Mouse (Mus musculus): ENCODE measurements around the gene Abhd6. TPM values are rescaled to one million over a fixed set of nuclear protein-coding genes. Genes with fewer than 3 reads are reported as not detected.

The Abhd6 gene
- 31.0 and 31.6 TPM in 2 replicates for polyA plus RNA-seq (2014; fragmentation: Nextera tagmentation; extraction: Ambion mirVana)

DNA sequence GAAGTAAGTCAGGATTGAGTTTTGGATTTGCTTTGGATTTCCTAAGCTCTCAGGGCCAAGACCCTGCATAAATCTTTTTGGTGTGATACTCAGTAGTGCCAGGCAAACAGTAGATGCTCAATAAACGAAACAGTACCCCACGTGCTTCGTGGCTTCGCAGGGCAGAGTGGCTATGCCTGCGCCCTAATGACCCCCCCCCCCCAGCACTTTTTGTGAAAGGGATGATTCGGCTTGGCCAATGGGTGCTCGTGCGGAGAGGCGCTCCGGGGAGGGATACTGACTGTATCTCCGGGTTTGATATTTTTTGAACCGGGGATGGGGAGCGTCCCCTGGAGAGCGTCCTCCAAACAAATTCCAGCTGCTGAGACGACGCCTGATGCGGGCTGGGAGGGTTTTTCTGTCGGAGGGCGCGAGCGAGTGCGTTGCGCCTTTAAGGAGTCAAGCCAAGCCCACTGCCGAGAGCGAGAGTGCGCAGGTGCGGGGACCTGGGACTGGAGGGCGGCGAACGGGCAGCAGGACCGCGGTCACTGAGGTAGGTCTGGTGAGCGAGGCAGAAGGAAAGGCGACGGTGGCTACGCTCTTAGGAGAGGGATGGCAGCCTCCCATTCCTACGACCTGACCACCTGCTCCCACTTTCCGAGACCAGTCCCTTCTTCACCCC is at the start of gene Abhd6:
Abhd6 (plus strand) TSS at position 471 of the 661 bp plus-strand sequence.
- Histone ChIP-seq H3K36me3 (ENCODE audit: control insufficient read depth, insufficient read depth, low read length) (no peaks in the 10 kb centered on the region), H3K4me3 (replicated peaks; ENCODE audit: low read depth, low read length) (peak within 1 kb of the TSS; percentile 53), H3K9me3 (ENCODE audit: control insufficient read depth, low read length) (no peaks in the 10 kb centered on the region), H3K4me2 (ENCODE audit: low read length) (peak within 1 kb of the TSS; percentile 57), H3K4me1 (ENCODE audit: control insufficient read depth, insufficient read depth, low read length) (peaks cover 7% of the 10 kb centered on the region), H3K27ac (replicated peaks; ENCODE audit: low read depth, low read length) (peak within 1 kb of the TSS; percentile 65), H3K27me3 (ENCODE audit: control insufficient read depth, insufficient read depth, low read length) (peaks cover 16% of the 10 kb centered on the region), H3K9ac (replicated peaks; ENCODE audit: low read length) (peak within 1 kb of the TSS; percentile 59)
- WGBS: 2% methylated on average over 38 of the region's 38 CpGs
- DNase-seq (peak; percentile 95), ATAC-seq (ENCODE audit: low FRiP score, low TSS enrichment) (peak; percentile 93)

DNA sequence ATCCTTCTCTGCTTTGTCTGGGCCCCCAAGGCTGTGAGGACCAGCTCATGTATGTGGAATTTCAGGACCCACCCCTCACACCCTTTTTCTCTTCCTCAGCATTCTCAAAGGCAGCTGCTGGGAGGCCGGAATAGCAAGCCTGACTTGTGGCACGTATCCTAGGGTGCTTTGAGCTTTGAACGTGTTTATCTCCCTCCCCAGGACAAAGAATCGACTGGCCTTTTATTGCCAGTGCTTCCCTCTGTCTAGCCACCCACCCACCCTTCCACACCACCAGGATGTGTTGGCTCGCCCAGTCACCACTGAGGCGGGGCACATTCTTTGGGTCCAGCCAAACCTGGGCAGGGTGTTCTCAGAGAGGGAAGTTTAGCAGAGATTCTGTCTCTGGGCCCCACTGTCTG is 48.6 kb upstream of the Abhd6 start:
- 38% methylated on average over 6 of the region's 6 CpGs for WGBS
- no peak overlapping the region for H3K4me2 ChIP-seq (ENCODE audit: low read length)
- 0 out of 2 replicates have a peak, but pooled peaks cover 6% of the 10 kb centered on the region for H3K4me1 ChIP-seq (ENCODE audit: control insufficient read depth, insufficient read depth, low read length)
- ATAC-seq (ENCODE audit: low FRiP score, low TSS enrichment): no peak
- no peak overlapping the region for H3K9ac ChIP-seq (replicated peaks; ENCODE audit: low read length)
- no peak overlapping the region for H3K27ac ChIP-seq (replicated peaks; ENCODE audit: low read depth, low read length)
- no peak overlapping the region for H3K4me3 ChIP-seq (replicated peaks; ENCODE audit: low read depth, low read length)
- H3K9me3 ChIP-seq (ENCODE audit: control insufficient read depth, low read length): no peaks in the 10 kb centered on the region
- peaks cover 22% of the 10 kb centered on the region for H3K36me3 ChIP-seq (ENCODE audit: control insufficient read depth, insufficient read depth, low read length)
- no peaks in the 10 kb centered on the region for H3K27me3 ChIP-seq (ENCODE audit: control insufficient read depth, insufficient read depth, low read length)
- DNase-seq: no peak

DNA sequence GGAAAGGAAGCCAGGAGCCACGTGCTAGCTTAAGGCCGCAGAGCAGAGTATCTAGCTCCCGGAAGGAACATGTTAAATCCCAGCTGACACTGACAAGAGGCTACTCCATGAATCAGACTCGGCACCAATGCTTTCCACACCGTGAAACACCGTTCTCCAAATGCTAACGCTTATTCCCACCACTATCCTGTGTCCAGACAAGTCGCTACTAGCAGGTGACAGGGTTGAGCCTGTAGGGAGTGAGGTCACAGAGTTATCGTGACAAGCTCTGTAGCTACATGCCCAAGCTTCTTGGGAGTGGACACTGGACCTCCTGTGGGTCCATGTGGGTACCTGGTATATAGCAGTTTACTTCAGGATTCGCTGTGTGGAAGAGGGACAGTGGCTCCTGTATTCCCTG is 46.3 kb upstream of the Abhd6 start:
- ATAC-seq (ENCODE audit: low FRiP score, low TSS enrichment) (no peak), DNase-seq (no peak)
- Histone ChIP-seq H3K4me1 (ENCODE audit: control insufficient read depth, insufficient read depth, low read length) (0 out of 2 replicates have a peak, but pooled peaks cover 6% of the 10 kb centered on the region), H3K27ac (replicated peaks; ENCODE audit: low read depth, low read length) (no peak overlapping the region), H3K27me3 (ENCODE audit: control insufficient read depth, insufficient read depth, low read length) (no peaks in the 10 kb centered on the region), H3K9ac (replicated peaks; ENCODE audit: low read length) (no peak overlapping the region), H3K4me2 (ENCODE audit: low read length) (no peak overlapping the region), H3K4me3 (replicated peaks; ENCODE audit: low read depth, low read length) (no peak overlapping the region), H3K36me3 (ENCODE audit: control insufficient read depth, insufficient read depth, low read length) (peaks cover 1% of the 10 kb centered on the region; the same call in 1 of the 2 replicates), H3K9me3 (ENCODE audit: control insufficient read depth, low read length) (no peaks in the 10 kb centered on the region)
- WGBS: 83% methylated on average over 10 of the region's 10 CpGs

DNA sequence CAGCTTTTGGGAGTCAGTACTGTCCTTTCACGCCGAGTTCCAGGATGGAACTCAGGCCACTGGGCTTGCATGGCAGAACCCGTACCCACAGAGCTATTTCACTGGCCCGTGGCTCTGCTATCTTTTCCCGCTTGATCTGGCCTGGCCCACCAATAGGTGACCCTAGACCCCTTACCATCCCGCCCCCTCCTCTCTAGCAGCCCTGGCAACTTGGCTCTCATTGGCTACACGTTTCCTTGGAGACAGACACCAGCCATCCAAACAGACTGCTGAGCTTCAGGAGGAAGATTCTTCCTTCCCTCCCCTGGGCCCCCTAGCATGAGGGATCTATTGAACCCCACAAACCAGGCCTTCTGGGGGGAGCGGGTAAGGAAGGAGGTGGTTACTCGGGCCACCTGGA is 45.7 kb upstream of the Abhd6 start, which contains the start of gene Gm45521:
Gm45521 (plus strand) TSS at position 240 of the 400 bp plus-strand sequence.
- peak; percentile 31 for DNase-seq
- Histone ChIP-seq H3K9me3 (ENCODE audit: control insufficient read depth, low read length) (no peaks in the 10 kb centered on the region), H3K4me3 (replicated peaks; ENCODE audit: low read depth, low read length) (no peak within 1 kb of the TSS), H3K4me2 (ENCODE audit: low read length) (no peak within 1 kb of the TSS), H3K36me3 (ENCODE audit: control insufficient read depth, insufficient read depth, low read length) (no peaks in the 10 kb centered on the region), H3K27ac (replicated peaks; ENCODE audit: low read depth, low read length) (no peak within 1 kb of the TSS), H3K27me3 (ENCODE audit: control insufficient read depth, insufficient read depth, low read length) (no peaks in the 10 kb centered on the region), H3K9ac (replicated peaks; ENCODE audit: low read length) (0 out of 2 replicates have a peak within 1 kb of the TSS, but pooled peaks have one; percentile 3), H3K4me1 (ENCODE audit: control insufficient read depth, insufficient read depth, low read length) (0 out of 2 replicates have a peak, but pooled peaks cover 6% of the 10 kb centered on the region)
- 51% methylated on average over 9 of the region's 9 CpGs for WGBS
- ATAC-seq (ENCODE audit: low FRiP score, low TSS enrichment): peak; percentile 7; the same call in 1 of the 2 replicates

DNA sequence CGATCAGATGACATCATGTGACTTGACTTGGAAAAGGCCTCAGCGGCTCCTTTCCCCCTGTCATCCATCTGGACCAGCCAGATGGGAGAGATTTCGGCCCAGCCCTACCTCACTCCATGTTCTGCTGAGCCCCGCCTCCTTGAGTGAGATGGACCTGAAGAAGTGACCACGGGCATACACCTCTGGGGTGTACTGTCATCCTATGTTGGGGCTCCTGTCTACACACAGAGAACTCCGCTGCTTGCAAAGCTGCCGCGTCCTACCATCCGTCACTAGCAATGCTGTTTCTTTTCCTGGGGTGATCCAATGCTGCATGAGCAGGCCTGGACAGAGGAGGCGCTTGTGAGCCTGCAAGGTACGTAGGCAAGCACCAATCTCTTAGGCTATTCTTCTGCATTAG is 42.1 kb upstream of the Abhd6 start:
- ATAC-seq (ENCODE audit: low FRiP score, low TSS enrichment) (peak; percentile 55; the same call in 1 of the 2 replicates), DNase-seq (peak; percentile 61)
- Histone ChIP-seq H3K9me3 (ENCODE audit: control insufficient read depth, low read length) (no peaks in the 10 kb centered on the region), H3K27me3 (ENCODE audit: control insufficient read depth, insufficient read depth, low read length) (no peaks in the 10 kb centered on the region), H3K27ac (replicated peaks; ENCODE audit: low read depth, low read length) (no peak overlapping the region), H3K9ac (replicated peaks; ENCODE audit: low read length) (no peak overlapping the region), H3K4me3 (replicated peaks; ENCODE audit: low read depth, low read length) (no peak overlapping the region), H3K36me3 (ENCODE audit: control insufficient read depth, insufficient read depth, low read length) (no peaks in the 10 kb centered on the region), H3K4me2 (ENCODE audit: low read length) (no peak overlapping the region), H3K4me1 (ENCODE audit: control insufficient read depth, insufficient read depth, low read length) (0 out of 2 replicates have a peak, but pooled peaks cover 6% of the 10 kb centered on the region)
- 53% methylated on average over 11 of the region's 11 CpGs for WGBS

DNA sequence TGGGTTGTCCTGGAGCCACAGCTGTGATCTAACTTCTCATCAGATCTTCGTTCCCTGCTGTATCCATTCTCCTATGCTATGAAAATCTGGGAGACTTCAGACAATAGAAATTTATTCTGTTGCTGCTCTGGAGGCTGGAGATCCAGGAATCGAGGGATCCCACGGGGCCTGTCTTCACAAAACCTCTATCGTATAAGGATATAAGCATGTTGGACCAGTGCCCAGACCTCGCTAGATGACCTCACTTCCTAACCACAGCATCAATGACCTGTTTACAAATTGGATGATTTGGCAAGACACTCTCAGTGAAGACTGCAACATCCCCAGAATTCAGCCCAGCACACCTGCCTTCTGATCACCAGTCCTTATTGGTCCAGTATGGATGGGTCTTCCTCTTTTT is 41.0 kb upstream of the Abhd6 start:
- Histone ChIP-seq H3K4me2 (ENCODE audit: low read length) (no peak overlapping the region), H3K4me1 (ENCODE audit: control insufficient read depth, insufficient read depth, low read length) (0 out of 2 replicates have a peak, but pooled peaks cover 6% of the 10 kb centered on the region), H3K4me3 (replicated peaks; ENCODE audit: low read depth, low read length) (no peak overlapping the region), H3K27ac (replicated peaks; ENCODE audit: low read depth, low read length) (no peak overlapping the region), H3K27me3 (ENCODE audit: control insufficient read depth, insufficient read depth, low read length) (no peaks in the 10 kb centered on the region), H3K9me3 (ENCODE audit: control insufficient read depth, low read length) (no peaks in the 10 kb centered on the region), H3K36me3 (ENCODE audit: control insufficient read depth, insufficient read depth, low read length) (no peaks in the 10 kb centered on the region), H3K9ac (replicated peaks; ENCODE audit: low read length) (no peak overlapping the region)
- WGBS: 64% methylated on average over 5 of the region's 5 CpGs
- DNase-seq: peak; percentile 45
- ATAC-seq (ENCODE audit: low FRiP score, low TSS enrichment): no peak

DNA sequence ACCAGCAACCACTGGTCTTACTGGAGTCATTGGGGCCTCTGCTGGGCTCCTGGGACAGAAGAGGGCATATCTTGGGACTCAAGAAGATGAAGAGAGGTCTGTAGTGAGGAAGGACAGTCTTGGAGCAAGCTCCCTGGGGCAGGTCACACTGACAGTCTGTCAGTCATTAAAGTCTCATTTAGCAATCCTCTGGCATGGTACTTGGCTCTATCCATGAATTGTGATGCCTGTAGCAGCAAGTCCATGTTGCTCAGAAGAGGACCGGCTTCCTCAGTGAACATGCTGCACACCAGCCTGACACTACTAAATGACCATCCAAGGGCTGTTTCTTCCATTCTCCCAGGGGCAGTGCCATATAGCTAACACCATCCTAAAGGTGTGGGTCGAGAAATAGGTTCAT is 40.1 kb upstream of the Abhd6 start:
- DNase-seq (no peak), ATAC-seq (ENCODE audit: low FRiP score, low TSS enrichment) (no peak)
- no peak overlapping the region for H3K4me3 ChIP-seq (replicated peaks; ENCODE audit: low read depth, low read length)
- H3K9me3 ChIP-seq (ENCODE audit: control insufficient read depth, low read length): no peaks in the 10 kb centered on the region
- H3K4me2 ChIP-seq (ENCODE audit: low read length): no peak overlapping the region
- H3K27me3 ChIP-seq (ENCODE audit: control insufficient read depth, insufficient read depth, low read length): no peaks in the 10 kb centered on the region
- 85% methylated on average over 2 of the region's 2 CpGs for WGBS
- H3K36me3 ChIP-seq (ENCODE audit: control insufficient read depth, insufficient read depth, low read length): no peaks in the 10 kb centered on the region
- H3K27ac ChIP-seq (replicated peaks; ENCODE audit: low read depth, low read length): no peak overlapping the region
- no peaks in the 10 kb centered on the region for H3K4me1 ChIP-seq (ENCODE audit: control insufficient read depth, insufficient read depth, low read length)
- H3K9ac ChIP-seq (replicated peaks; ENCODE audit: low read length): no peak overlapping the region

DNA sequence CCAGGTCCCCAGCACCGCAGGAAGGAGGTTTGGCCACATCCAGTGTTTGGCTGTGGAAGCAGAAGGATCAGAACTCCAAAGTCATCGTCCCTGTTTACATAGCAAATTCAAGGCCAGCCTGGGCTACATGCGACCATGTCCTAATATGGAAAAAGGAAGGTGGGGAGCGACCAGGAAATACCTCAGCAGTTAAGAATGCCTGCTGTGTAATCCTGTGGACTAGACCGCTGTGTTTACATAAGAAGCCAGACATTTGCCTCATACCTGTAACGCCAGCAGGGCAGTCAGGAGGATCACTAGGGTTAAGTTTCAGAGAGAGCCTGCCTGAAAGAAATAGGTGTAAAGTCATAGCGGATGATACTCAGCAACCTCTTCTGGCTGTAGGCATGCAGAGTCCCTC is 39.5 kb upstream of the Abhd6 start:
- H3K27me3 ChIP-seq (ENCODE audit: control insufficient read depth, insufficient read depth, low read length): no peaks in the 10 kb centered on the region
- H3K4me3 ChIP-seq (replicated peaks; ENCODE audit: low read depth, low read length): no peak overlapping the region
- H3K9me3 ChIP-seq (ENCODE audit: control insufficient read depth, low read length): no peaks in the 10 kb centered on the region
- no peak overlapping the region for H3K9ac ChIP-seq (replicated peaks; ENCODE audit: low read length)
- WGBS: 73% methylated on average over 7 of the region's 7 CpGs
- no peak for ATAC-seq (ENCODE audit: low FRiP score, low TSS enrichment)
- no peaks in the 10 kb centered on the region for H3K36me3 ChIP-seq (ENCODE audit: control insufficient read depth, insufficient read depth, low read length)
- no peak for DNase-seq
- no peaks in the 10 kb centered on the region for H3K4me1 ChIP-seq (ENCODE audit: control insufficient read depth, insufficient read depth, low read length)
- no peak overlapping the region for H3K27ac ChIP-seq (replicated peaks; ENCODE audit: low read depth, low read length)
- no peak overlapping the region for H3K4me2 ChIP-seq (ENCODE audit: low read length)
